Mouse (Mus musculus) erythroblast, adult 5-6 weeks (primary cell): ENCODE data around the gene Sdhd. TPM values are rescaled to one million over a fixed set of nuclear protein-coding genes. Genes with fewer than 3 reads are reported as not detected.

Experiments
- total RNA-seq, 2 experiments: library from RNA; stranded (forward) in 1 of 2; stranded (reverse) in 1 of 2; fragments of 150-400 nt in 1 of 2; fragments of 200-764, 138-1000 nt in 1 of 2; gene quantifications; 2 replicates each; pipeline versions ENCODE4 v1.2.3 to v1.2.4; 2015 to 2017; ENCODE audit warnings: low replicate concordance in 2 of 2

Gene Sdhd
- total RNA-seq, 2 experiments from 2014 or later: 26.2 to 50.0 TPM

Other genes starting within 250 kb of the Sdhd start
- not detected in 2 replicates for gene Plet1, start 109.3 kb downstream of the Sdhd start, total RNA-seq (2015; ENCODE audit: low replicate concordance)
- gene Plet1, start 109.3 kb downstream of the Sdhd start, total RNA-seq (2017; ENCODE audit: low replicate concordance): not detected in 2 replicates
- 16.3 and 20.5 TPM in 2 replicates for gene Pts, start 75.1 kb downstream of the Sdhd start, total RNA-seq (2015; ENCODE audit: low replicate concordance)
- 15.8 and 19.4 TPM in 2 replicates for gene Pts, start 75.1 kb downstream of the Sdhd start, total RNA-seq (2017; ENCODE audit: low replicate concordance)
- gene Il18, start 49.0 kb downstream of the Sdhd start, total RNA-seq (2015; ENCODE audit: low replicate concordance): 21.5 TPM in 1 of 2 replicates, not detected in the other
- gene Il18, start 49.0 kb downstream of the Sdhd start, total RNA-seq (2017; ENCODE audit: low replicate concordance): 2.4 and 3.7 TPM in 2 replicates
- gene Bco2, start 48.6 kb downstream of the Sdhd start, total RNA-seq (2015; ENCODE audit: low replicate concordance): 0.84 and 1.7 TPM in 2 replicates
- gene Bco2, start 48.6 kb downstream of the Sdhd start, total RNA-seq (2017; ENCODE audit: low replicate concordance): 0.17 and 2.0 TPM in 2 replicates
- not detected in 2 replicates for gene Tex12, start 42.5 kb downstream of the Sdhd start, total RNA-seq (2015; ENCODE audit: low replicate concordance)
- gene Tex12, start 42.5 kb downstream of the Sdhd start, total RNA-seq (2017; ENCODE audit: low replicate concordance): not detected in 2 replicates
- 21.1 and 27.1 TPM in 2 replicates for gene Timm8b, start 98 bp upstream of the Sdhd start, total RNA-seq (2015; ENCODE audit: low replicate concordance)
- gene Timm8b, start 98 bp upstream of the Sdhd start, total RNA-seq (2017; ENCODE audit: low replicate concordance): 27.5 and 70.9 TPM in 2 replicates
- gene Pih1d2, start 13.5 kb upstream of the Sdhd start, total RNA-seq (2015; ENCODE audit: low replicate concordance): not detected in 2 replicates
- 0.42 and 1.0 TPM in 2 replicates for gene Pih1d2, start 13.5 kb upstream of the Sdhd start, total RNA-seq (2017; ENCODE audit: low replicate concordance)
- 9.0 and 15.3 TPM in 2 replicates for gene Nkapd1, start 13.7 kb upstream of the Sdhd start, total RNA-seq (2015; ENCODE audit: low replicate concordance)
- gene Nkapd1, start 13.7 kb upstream of the Sdhd start, total RNA-seq (2017; ENCODE audit: low replicate concordance): 5.3 and 7.2 TPM in 2 replicates
- gene Dlat, start 56.0 kb upstream of the Sdhd start, total RNA-seq (2015; ENCODE audit: low replicate concordance): 16.7 and 19.8 TPM in 2 replicates
- 6.7 and 16.4 TPM in 2 replicates for gene Dlat, start 56.0 kb upstream of the Sdhd start, total RNA-seq (2017; ENCODE audit: low replicate concordance)
- gene Dixdc1, start 135.7 kb upstream of the Sdhd start, total RNA-seq (2015; ENCODE audit: low replicate concordance): not detected in 2 replicates
- 0.68 TPM in 1 of 2 replicates, not detected in the other for gene Dixdc1, start 135.7 kb upstream of the Sdhd start, total RNA-seq (2017; ENCODE audit: low replicate concordance)
- gene 2310030G06Rik, start 142.7 kb upstream of the Sdhd start, total RNA-seq (2015; ENCODE audit: low replicate concordance): not detected in 2 replicates
- gene 2310030G06Rik, start 142.7 kb upstream of the Sdhd start, total RNA-seq (2017; ENCODE audit: low replicate concordance): not detected in 2 replicates
- gene Cryab, start 147.5 kb upstream of the Sdhd start, total RNA-seq (2015; ENCODE audit: low replicate concordance): not detected in 2 replicates
- not detected in 2 replicates for gene Cryab, start 147.5 kb upstream of the Sdhd start, total RNA-seq (2017; ENCODE audit: low replicate concordance)
- not detected in 2 replicates for gene Hspb2, start 148.5 kb upstream of the Sdhd start, total RNA-seq (2015; ENCODE audit: low replicate concordance)
- not detected in 2 replicates for gene Hspb2, start 148.5 kb upstream of the Sdhd start, total RNA-seq (2017; ENCODE audit: low replicate concordance)
- gene Fdxacb1, start 164.4 kb upstream of the Sdhd start, total RNA-seq (2015; ENCODE audit: low replicate concordance): 2.5 and 5.8 TPM in 2 replicates
- 2.2 and 3.5 TPM in 2 replicates for gene Fdxacb1, start 164.4 kb upstream of the Sdhd start, total RNA-seq (2017; ENCODE audit: low replicate concordance)
- gene Alg9, start 171.2 kb upstream of the Sdhd start, total RNA-seq (2015; ENCODE audit: low replicate concordance): 46.1 and 60.4 TPM in 2 replicates
- 18.0 and 28.7 TPM in 2 replicates for gene Alg9, start 171.2 kb upstream of the Sdhd start, total RNA-seq (2017; ENCODE audit: low replicate concordance)
- 30.6 and 50.6 TPM in 2 replicates for gene 1110032A03Rik, start 171.7 kb upstream of the Sdhd start, total RNA-seq (2015; ENCODE audit: low replicate concordance)
- gene 1110032A03Rik, start 171.7 kb upstream of the Sdhd start, total RNA-seq (2017; ENCODE audit: low replicate concordance): 38.8 and 44.6 TPM in 2 replicates
- 43.5 and 61.5 TPM in 2 replicates for gene Ppp2r1b, start 241.5 kb upstream of the Sdhd start, total RNA-seq (2015; ENCODE audit: low replicate concordance)
- 71.8 and 77.1 TPM in 2 replicates for gene Ppp2r1b, start 241.5 kb upstream of the Sdhd start, total RNA-seq (2017; ENCODE audit: low replicate concordance)